Mouse (Mus musculus) bone marrow macrophage, adult 2 months (primary cell): ENCODE measurements around the gene Pla2g4e.

ENCODE experiments used
- CTCF ChIP-seq: IDR thresholded peaks from 2 replicates; pipeline ENCODE4 v1.5.1; 2012; ENCODE audit warnings: low read depth, mild to moderate bottlenecking, low read length, moderate library complexity
- POLR2A ChIP-seq: IDR thresholded peaks from 2 replicates; pipeline ENCODE4 v1.6.1; 2012; ENCODE audit warnings: mild to moderate bottlenecking, low read depth, low read length, borderline replicate concordance

DNA sequence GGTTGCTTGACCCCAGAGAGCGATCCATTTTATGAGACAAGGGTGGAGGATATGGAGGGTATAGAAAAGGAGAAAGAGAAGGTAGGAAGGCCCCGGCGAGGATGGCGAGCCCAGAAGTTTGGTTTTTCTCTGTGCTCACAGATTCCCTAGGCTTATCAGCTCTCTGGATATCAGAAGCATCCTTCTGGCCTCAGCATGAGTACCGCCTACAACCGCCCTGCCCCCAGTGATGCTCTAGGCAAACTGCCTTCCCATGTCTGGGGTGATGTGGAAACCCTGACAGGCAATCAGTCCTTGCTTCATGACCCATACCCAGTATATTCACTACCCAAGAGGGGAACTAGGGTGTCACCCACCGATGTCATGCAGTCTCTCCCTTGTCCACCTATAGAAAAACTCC is 73.8 kb downstream of the Pla2g4e start:
- no peak for TF ChIP-seq CTCF
- TF ChIP-seq POLR2A: no peak
